Mouse (Mus musculus): ENCODE results near the gene Gucy2g.

GRCm38 (mm10) chr19:55273340-55273739 is 32.3 kb upstream of the Gucy2g start:
- TF ChIP-seq POLR2A (IDR thresholded peaks at IDR 0.05; ENCODE audit: borderline replicate concordance, extremely low read depth, insufficient read depth, insufficient read length, poor library complexity, severe bottlenecking) = no peak
- TF ChIP-seq CTCF (IDR thresholded peaks at IDR 0.05; ENCODE audit: borderline replicate concordance, extremely low read depth, insufficient read depth, insufficient read length) = no peak

All from brain, embryonic 14.5 days (tissue).